Mouse (Mus musculus) common myeloid progenitor, adult 5-6 weeks (primary cell): ENCODE data around the gene Sema5a. TPM values are rescaled to one million over a fixed set of nuclear protein-coding genes. Genes with fewer than 3 reads are reported as not detected.
"Not testable (repeated sequence)": the region's sequence is repeated elsewhere in the genome, so short reads cannot be mapped to it uniquely, and the experiment has no call there.

Source experiments
- ATAC-seq: replicated peaks from 2 replicates; pipeline ENCODE4 v1.8.0; 2016; ENCODE audit warnings: low read depth, mild to moderate bottlenecking, moderate TSS enrichment, inconsistent platforms; ENCODE audit not compliant: poor library complexity, severe bottlenecking
- total RNA-seq: library from RNA; stranded (forward); fragments of 200-1000, 187-1606 nt; gene quantifications from 2 replicates; pipeline ENCODE4 v1.2.3, GENCODE M21; 2017

Gene Sema5a
- total RNA-seq, result not detected in 2 replicates

GRCm38 (mm10) chr15:32244344-32244955, at the start of gene Sema5a:
TSS of gene Sema5a (plus strand) at chr15:32244810.
- peak; percentile 65 for ATAC-seq

- no peak for ATAC-seq
Measured at GRCm38 (mm10) chr15:32198076-32198475, 46.5 kb upstream of the Sema5a start.

GRCm38 (mm10) chr15:32198561-32198960, 46.0 kb upstream of the Sema5a start:
- ATAC-seq, result no peak

- ATAC-seq, result no peak
Measured at GRCm38 (mm10) chr15:32203242-32203641, 41.4 kb upstream of the Sema5a start.

GRCm38 (mm10) chr15:32204908-32205307, 39.7 kb upstream of the Sema5a start:
- no peak for ATAC-seq

GRCm38 (mm10) chr15:32214687-32215086, 29.9 kb upstream of the Sema5a start:
- ATAC-seq, result 0 out of 2 replicates have a peak, but pooled peaks have one; percentile 45

GRCm38 (mm10) chr15:32223028-32223427, 21.6 kb upstream of the Sema5a start:
- ATAC-seq, result no peak

- no peak for ATAC-seq
Measured at GRCm38 (mm10) chr15:32225394-32225793, 19.2 kb upstream of the Sema5a start.

- no peak for ATAC-seq
Measured at GRCm38 (mm10) chr15:32226381-32226780, 18.2 kb upstream of the Sema5a start.

GRCm38 (mm10) chr15:32226888-32227395, 17.7 kb upstream of the Sema5a start:
- no peak for ATAC-seq

- no peak for ATAC-seq
Measured at GRCm38 (mm10) chr15:32230066-32230465, 14.5 kb upstream of the Sema5a start.

GRCm38 (mm10) chr15:32232189-32232588, 12.4 kb upstream of the Sema5a start:
- ATAC-seq, result no peak

GRCm38 (mm10) chr15:32232666-32233141, 11.9 kb upstream of the Sema5a start:
- ATAC-seq, result not testable (repeated sequence)

GRCm38 (mm10) chr15:32233451-32233850, 11.2 kb upstream of the Sema5a start:
- ATAC-seq, result no peak

- ATAC-seq, result no peak
Measured at GRCm38 (mm10) chr15:32239099-32239498, 5.5 kb upstream of the Sema5a start.

GRCm38 (mm10) chr15:32240159-32240558, 4.5 kb upstream of the Sema5a start:
- ATAC-seq, result no peak

GRCm38 (mm10) chr15:32241666-32242065, 2.9 kb upstream of the Sema5a start:
- ATAC-seq, result no peak

- ATAC-seq, result no peak
Measured at GRCm38 (mm10) chr15:32243096-32243785, 1.4 kb upstream of the Sema5a start.

GRCm38 (mm10) chr15:32243824-32244223, 786 bp upstream of the Sema5a start:
- ATAC-seq, result no peak

- 0 out of 2 replicates have a peak, but pooled peaks have one; percentile 9 for ATAC-seq
Measured at GRCm38 (mm10) chr15:32244956-32245836, 586 bp downstream of the Sema5a start.
